Mouse (Mus musculus) midbrain, postnatal 0 days (tissue): ENCODE data around the gene Pdlim4. TPM values are rescaled to one million over a fixed set of nuclear protein-coding genes. Genes with fewer than 3 reads are reported as not detected.

Experiments
- ATAC-seq: fragments of 200-750 bp; cut with Nextera tagmentation; 2 replicates; pipeline ENCODE4 v1.8.0; 2017; ENCODE audit warnings: moderate number of reproducible peaks, mild to moderate bottlenecking, moderate TSS enrichment, moderate library complexity; ENCODE audit not compliant: low FRiP score
- DNase-seq: peaks from one replicate; pipeline ENCODE4 v3.0.0-alpha.2; 2015; ENCODE audit warnings: low spot score
- H3K27ac ChIP-seq: fragments of 300-500 bp; sonication (generic); 2 replicates; pipeline ENCODE4 v1.5.1; 2014; ENCODE audit warnings: low read depth, mild to moderate bottlenecking, low read length, mixed read lengths
- H3K27me3 ChIP-seq: fragments of 300-500 bp; sonication (generic); 2 replicates; pipeline ENCODE4 v1.6.1; 2014; ENCODE audit warnings: low read length, control low read depth, mixed read lengths; ENCODE audit not compliant: insufficient read depth
- H3K36me3 ChIP-seq: fragments of 300-500 bp; sonication (generic); 2 replicates; pipeline ENCODE4 v1.6.1; 2014; ENCODE audit warnings: low read length, control low read depth, mixed read lengths; ENCODE audit not compliant: insufficient read depth
- H3K4me1 ChIP-seq: fragments of 300-500 bp; sonication (generic); 2 replicates; pipeline ENCODE4 v1.6.1; 2014; ENCODE audit warnings: mild to moderate bottlenecking, control low read depth, antibody characterized with exemption, low read length, mixed read lengths; ENCODE audit not compliant: insufficient read depth
- H3K4me2 ChIP-seq: fragments of 300-500 bp; sonication (generic); 2 replicates; pipeline ENCODE4 v1.6.1; 2014; ENCODE audit warnings: low read depth, mild to moderate bottlenecking, low read length, mixed read lengths; ENCODE audit not compliant: poor library complexity, severe bottlenecking
- H3K4me3 ChIP-seq: fragments of 300-500 bp; sonication (generic); 2 replicates; pipeline ENCODE4 v1.5.1; 2014; ENCODE audit warnings: low read depth, mild to moderate bottlenecking, low read length, moderate library complexity
- H3K9ac ChIP-seq: fragments of 300-500 bp; sonication (generic); replicated peaks from 2 replicates; pipeline ENCODE4 v1.6.1; 2014; ENCODE audit warnings: mild to moderate bottlenecking, low read length, moderate library complexity, mixed read lengths; ENCODE audit not compliant: poor library complexity, severe bottlenecking
- H3K9me3 ChIP-seq: fragments of 300-500 bp; sonication (generic); 2 replicates; pipeline ENCODE4 v1.6.1; 2016; ENCODE audit warnings: low read length, control low read depth
- CTCF ChIP-seq: IDR thresholded peaks from 2 replicates; pipeline ENCODE4 v1.5.1; 2016; ENCODE audit warnings: antibody characterized with exemption, mild to moderate bottlenecking
- WGBS: fragments of 180-500 bp; shearing (Covaris S2); extraction: QIAGEN DNeasy Blood & Tissue Kit; methylation state at CpG from one replicate; pipeline ENCODE4 v1.1.7; 2014; 5-methylcytosine and 5-hydroxymethylcytosine counted together
- polyA plus RNA-seq: library from polyadenylated mRNA; unstranded; fragments of >200 nt; fragmentation: Nextera tagmentation; extraction: Ambion mirVana; gene quantifications from 2 replicates; pipeline ENCODE4 v1.2.1, GENCODE M21; 2015
- total RNA-seq: library from RNA; depleted of rRNA; stranded (reverse); fragments of >200 nt; gene quantifications from 2 replicates; pipeline ENCODE4 v1.2.3, GENCODE M21; 2014

Gene Pdlim4
- total and polyA plus RNA-seq, 2 experiments from 2014 or later = 31.7 to 32.8 TPM

GRCm38 (mm10) chr11:54062753-54063471, 5.9 kb downstream of the Pdlim4 start:
- H3K4me2 ChIP-seq = no peak overlapping the region
- DNase-seq (no peak), ATAC-seq (no peak)
- no peak overlapping the region for H3K4me3 ChIP-seq
- H3K9me3 ChIP-seq = no peaks in the 10 kb centered on the region
- H3K36me3 ChIP-seq = no peaks in the 10 kb centered on the region
- no peak overlapping the region for H3K27ac ChIP-seq
- H3K4me1 ChIP-seq = no peaks in the 10 kb centered on the region; the same call in none of the 2 replicates
- H3K9ac ChIP-seq = no peak overlapping the region
- no peak for TF ChIP-seq CTCF
- 76% methylated on average over 9 of the region's 9 CpGs for WGBS
- H3K27me3 ChIP-seq = no peaks in the 10 kb centered on the region

GRCm38 (mm10) chr11:54062086-54062752, 6.6 kb downstream of the Pdlim4 start:
- peak; percentile 51 for DNase-seq
- no peak for TF ChIP-seq CTCF
- H3K9ac ChIP-seq = no peak overlapping the region
- H3K4me2 ChIP-seq = no peak overlapping the region
- WGBS = 69% methylated on average over 12 of the region's 12 CpGs
- no peaks in the 10 kb centered on the region for H3K27me3 ChIP-seq
- H3K4me1 ChIP-seq = no peaks in the 10 kb centered on the region; the same call in none of the 2 replicates
- no peak for ATAC-seq
- no peaks in the 10 kb centered on the region for H3K9me3 ChIP-seq
- H3K27ac ChIP-seq = no peak overlapping the region
- H3K4me3 ChIP-seq = no peak overlapping the region
- no peaks in the 10 kb centered on the region for H3K36me3 ChIP-seq

GRCm38 (mm10) chr11:54060316-54060715, 8.5 kb downstream of the Pdlim4 start:
- no peak for DNase-seq
- no peak overlapping the region for H3K27ac ChIP-seq
- no peak for ATAC-seq
- no peak overlapping the region for H3K4me3 ChIP-seq
- WGBS = 49% methylated on average over 9 of the region's 9 CpGs
- H3K4me2 ChIP-seq = no peak overlapping the region
- H3K9me3 ChIP-seq = no peaks in the 10 kb centered on the region
- no peaks in the 10 kb centered on the region; the same call in 1 of the 2 replicates for H3K4me1 ChIP-seq
- no peaks in the 10 kb centered on the region for H3K27me3 ChIP-seq
- no peak overlapping the region for H3K9ac ChIP-seq
- no peaks in the 10 kb centered on the region for H3K36me3 ChIP-seq
- TF ChIP-seq CTCF = no peak

- Histone ChIP-seq H3K4me1 (no peaks in the 10 kb centered on the region; the same call in 1 of the 2 replicates), H3K4me2 (no peak overlapping the region)
- DNase-seq = no peak
Measured at GRCm38 (mm10) chr11:54059526-54059925, 9.3 kb downstream of the Pdlim4 start.

GRCm38 (mm10) chr11:54058643-54059042, 10.2 kb downstream of the Pdlim4 start:
- no peaks in the 10 kb centered on the region for H3K9me3 ChIP-seq
- H3K27me3 ChIP-seq = no peaks in the 10 kb centered on the region
- peak overlapping the region; percentile 51; the same call in 1 of the 2 replicates for H3K27ac ChIP-seq
- H3K36me3 ChIP-seq = no peaks in the 10 kb centered on the region
- TF ChIP-seq CTCF = no peak
- WGBS = 22% methylated on average over 6 of the region's 6 CpGs
- DNase-seq (peak; percentile 68), ATAC-seq (peak; percentile 55; the same call in 1 of the 2 replicates)
- H3K4me1 ChIP-seq = no peaks in the 10 kb centered on the region; the same call in 1 of the 2 replicates
- H3K4me3 ChIP-seq = no peak overlapping the region
- no peak overlapping the region for H3K4me2 ChIP-seq
- H3K9ac ChIP-seq = no peak overlapping the region

More at GRCm38 (mm10) chr11:54059526-54059925, 9.3 kb downstream of the Pdlim4 start:
- Histone ChIP-seq H3K36me3 (no peaks in the 10 kb centered on the region), H3K9ac (no peak overlapping the region), H3K27me3 (no peaks in the 10 kb centered on the region), H3K4me3 (no peak overlapping the region), H3K9me3 (no peaks in the 10 kb centered on the region), H3K27ac (peak overlapping the region; percentile 21; the same call in 1 of the 2 replicates)
- WGBS = 39% methylated on average over 1 of the region's 1 CpGs
- ATAC-seq = no peak
- no peak for TF ChIP-seq CTCF

- Histone ChIP-seq H3K36me3 (no peaks in the 10 kb centered on the region), H3K4me1 (no peaks in the 10 kb centered on the region; the same call in 1 of the 2 replicates), H3K27ac (peak overlapping the region; percentile 51; the same call in 1 of the 2 replicates), H3K9ac (no peak overlapping the region), H3K4me2 (no peak overlapping the region), H3K4me3 (no peak overlapping the region), H3K9me3 (no peaks in the 10 kb centered on the region), H3K27me3 (no peaks in the 10 kb centered on the region)
- TF ChIP-seq CTCF = no peak
- ATAC-seq (peak; percentile 65; the same call in 1 of the 2 replicates), DNase-seq (peak; percentile 44)
- WGBS = 35% methylated on average over 10 of the region's 10 CpGs
Measured at GRCm38 (mm10) chr11:54058056-54058617, 10.7 kb downstream of the Pdlim4 start.
